Mouse (Mus musculus) forebrain, embryonic 10.5 days (tissue): ENCODE data around the gene Sec23b. TPM values are rescaled to one million over a fixed set of nuclear protein-coding genes. Genes with fewer than 3 reads are reported as not detected.

Experiments used
- DNase-seq: peaks from one replicate; pipeline ENCODE4 v3.0.0-alpha.2; 2017; ENCODE audit warnings: low spot score; ENCODE audit errors: extremely low spot score
- H3K27ac ChIP-seq: fragments of 300-500 bp; sonication (generic); 2 replicates; pipeline ENCODE4 v1.5.1; 2016; ENCODE audit warnings: mild to moderate bottlenecking
- H3K27me3 ChIP-seq: fragments of 300-500 bp; sonication (generic); 2 replicates; pipeline ENCODE4 v1.6.1; 2016; ENCODE audit warnings: mild to moderate bottlenecking; ENCODE audit not compliant: poor library complexity, severe bottlenecking
- H3K36me3 ChIP-seq: fragments of 300-500 bp; sonication (generic); replicated peaks from 2 replicates; pipeline ENCODE4 v1.6.1; 2016; ENCODE audit warnings: mild to moderate bottlenecking, moderate library complexity
- H3K4me1 ChIP-seq: fragments of 300-500 bp; sonication (generic); 2 replicates; pipeline ENCODE4 v1.6.1; 2016
- H3K4me3 ChIP-seq: fragments of 300-500 bp; sonication (generic); 2 replicates; pipeline ENCODE4 v1.5.1; 2016; ENCODE audit warnings: mild to moderate bottlenecking, moderate library complexity
- H3K9me3 ChIP-seq: fragments of 300-500 bp; sonication (generic); 2 replicates; pipeline ENCODE4 v1.6.1; 2016; ENCODE audit warnings: mild to moderate bottlenecking, moderate library complexity
- WGBS: fragments of 180-500 bp; shearing (Covaris S2); methylation state at CpG from one replicate; pipeline ENCODE4 v1.1.7; 2016; 5-methylcytosine and 5-hydroxymethylcytosine counted together
- microRNA-seq: library from miRNA; unstranded; fragments of <30 nt; microRNA quantifications from one replicate; pipeline ENCODE4, GENCODE M21; 2017
- polyA plus RNA-seq: library from polyadenylated mRNA; unstranded; fragments of >200 nt; fragmentation: Nextera tagmentation; extraction: Ambion mirVana; gene quantifications from 2 replicates; pipeline ENCODE4 v1.2.1, GENCODE M21; 2016

Gene Sec23b
- polyA plus RNA-seq, 1 experiment from 2014 or later: 124 TPM

DNA sequence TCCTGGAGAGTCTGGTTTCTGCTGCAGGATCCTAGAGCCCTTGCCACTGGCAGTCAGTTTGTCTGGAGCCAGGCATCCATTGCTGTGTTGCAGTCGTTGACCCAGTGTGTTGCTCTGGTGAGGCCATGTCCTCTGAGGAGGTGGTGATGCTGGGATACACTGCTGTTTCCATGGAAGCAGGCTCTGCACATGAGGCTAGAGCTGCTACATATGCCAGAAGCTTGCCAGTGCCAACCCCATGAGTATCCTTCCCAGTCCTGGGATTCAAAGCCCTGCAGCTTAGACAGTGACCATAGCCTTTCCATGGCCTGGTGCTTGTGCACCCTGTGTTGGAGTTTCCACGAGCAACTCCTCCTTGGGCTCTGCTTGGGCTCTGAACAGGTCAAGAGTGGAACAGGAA, 77.5 kb downstream of the Sec23b start:
- no peak for DNase-seq
- H3K4me3 ChIP-seq: no peak overlapping the region
- H3K9me3 ChIP-seq: peaks cover 2% of the 10 kb centered on the region; the same call in 1 of the 2 replicates
- 87% methylated on average over 2 of the region's 2 CpGs for WGBS
- H3K36me3 ChIP-seq: peaks cover 6% of the 10 kb centered on the region; the same call in 1 of the 2 replicates
- no peak overlapping the region for H3K27ac ChIP-seq
- H3K27me3 ChIP-seq: no peaks in the 10 kb centered on the region
- 0 out of 2 replicates have a peak, but pooled peaks cover 3% of the 10 kb centered on the region for H3K4me1 ChIP-seq

DNA sequence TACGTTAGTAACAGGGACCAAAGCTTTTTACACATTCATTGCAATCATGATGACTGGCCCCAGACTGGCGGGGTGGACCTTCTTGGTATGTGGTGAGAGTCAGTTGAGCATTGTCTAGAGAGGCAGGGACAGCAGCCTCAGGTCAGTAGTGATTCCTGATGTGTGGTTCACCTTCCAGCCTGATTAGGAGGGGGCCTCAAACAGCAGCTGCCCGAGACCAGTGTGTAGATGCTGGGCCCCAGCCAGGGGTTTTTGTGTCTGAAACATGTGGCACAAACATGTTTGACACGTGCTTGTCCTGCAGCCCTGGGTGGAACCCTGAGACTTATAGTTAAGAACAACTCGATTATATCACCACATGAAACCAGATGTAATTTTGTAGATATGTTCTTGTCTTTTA, 78.2 kb downstream of the Sec23b start:
- Histone ChIP-seq H3K27ac (no peak overlapping the region), H3K4me1 (0 out of 2 replicates have a peak, but pooled peaks cover 3% of the 10 kb centered on the region), H3K36me3 (peaks cover 6% of the 10 kb centered on the region; the same call in 1 of the 2 replicates), H3K27me3 (no peaks in the 10 kb centered on the region), H3K9me3 (peaks cover 2% of the 10 kb centered on the region; the same call in 1 of the 2 replicates), H3K4me3 (no peak overlapping the region)
- no peak for DNase-seq
- WGBS: 80% methylated on average over 5 of the region's 5 CpGs

DNA sequence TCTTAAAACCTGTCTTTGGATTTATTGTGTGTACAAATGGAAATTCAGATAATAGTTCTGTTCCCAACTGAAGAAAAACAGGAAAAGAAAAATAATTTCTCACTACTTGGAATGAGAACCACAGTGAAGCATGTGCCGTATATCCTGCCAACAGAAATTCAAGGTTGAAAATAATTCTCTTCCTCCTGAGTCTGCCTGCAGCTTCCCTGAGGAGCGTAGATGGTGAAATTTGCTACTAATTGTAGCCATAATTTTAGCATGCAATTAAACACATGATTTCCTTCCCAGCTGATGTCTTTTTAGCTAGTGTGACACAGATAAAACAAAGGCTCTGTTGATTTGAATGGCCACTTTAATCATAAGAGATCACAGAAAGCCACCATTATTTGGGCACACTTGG, 78.7 kb downstream of the Sec23b start:
- WGBS: 93% methylated on average over 2 of the region's 2 CpGs
- H3K36me3 ChIP-seq: peaks cover 6% of the 10 kb centered on the region; the same call in 1 of the 2 replicates

DNA sequence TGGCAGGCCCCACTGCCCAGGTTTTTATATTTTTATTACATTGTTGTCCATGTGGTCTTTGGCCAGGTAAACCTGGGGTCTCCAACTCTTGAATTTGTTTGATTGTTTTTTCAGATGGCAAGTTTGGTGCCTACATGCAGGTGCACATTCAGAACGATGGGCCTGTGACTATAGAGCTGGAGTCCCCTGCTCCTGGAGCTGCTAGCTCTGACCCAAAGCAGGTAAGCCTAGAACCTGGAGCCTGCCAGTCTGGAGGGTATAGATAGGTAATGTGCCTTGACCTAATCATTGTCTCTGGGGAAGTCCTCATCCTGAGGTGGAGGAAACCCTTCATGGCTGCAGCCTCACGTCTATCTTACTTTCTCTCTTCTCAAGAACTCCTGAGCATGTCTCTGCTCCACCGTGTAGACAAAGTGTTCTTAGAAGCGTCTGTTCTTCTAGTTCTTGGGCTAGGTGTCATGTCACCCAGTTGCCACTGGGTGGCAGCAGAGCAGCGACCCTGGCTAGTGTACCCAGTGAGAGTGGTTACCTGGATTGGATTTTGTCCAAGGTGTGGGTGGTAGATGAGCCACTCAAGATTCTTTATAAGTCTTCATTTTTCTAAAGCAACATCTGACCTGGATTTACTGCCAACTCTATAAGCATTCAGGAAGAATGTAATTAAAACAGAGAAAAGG, 79.8 kb downstream of the Sec23b start:
- 26% methylated on average over 5 of the region's 5 CpGs for WGBS
- Histone ChIP-seq H3K9me3 (peaks cover 2% of the 10 kb centered on the region; the same call in 1 of the 2 replicates), H3K4me1 (peaks cover 3% of the 10 kb centered on the region; the same call in 1 of the 2 replicates), H3K4me3 (no peak overlapping the region), H3K27ac (no peak overlapping the region), H3K27me3 (no peaks in the 10 kb centered on the region), H3K36me3 (peaks cover 6% of the 10 kb centered on the region; the same call in 1 of the 2 replicates)
- peak; percentile 38 for DNase-seq

More for the DNA sequence above, 78.7 kb downstream of the Sec23b start:
- no peak overlapping the region for H3K27ac ChIP-seq
- H3K27me3 ChIP-seq: no peaks in the 10 kb centered on the region
- no peak overlapping the region for H3K4me3 ChIP-seq
- H3K4me1 ChIP-seq: 0 out of 2 replicates have a peak, but pooled peaks cover 3% of the 10 kb centered on the region
- peaks cover 2% of the 10 kb centered on the region; the same call in 1 of the 2 replicates for H3K9me3 ChIP-seq
- no peak for DNase-seq

DNA sequence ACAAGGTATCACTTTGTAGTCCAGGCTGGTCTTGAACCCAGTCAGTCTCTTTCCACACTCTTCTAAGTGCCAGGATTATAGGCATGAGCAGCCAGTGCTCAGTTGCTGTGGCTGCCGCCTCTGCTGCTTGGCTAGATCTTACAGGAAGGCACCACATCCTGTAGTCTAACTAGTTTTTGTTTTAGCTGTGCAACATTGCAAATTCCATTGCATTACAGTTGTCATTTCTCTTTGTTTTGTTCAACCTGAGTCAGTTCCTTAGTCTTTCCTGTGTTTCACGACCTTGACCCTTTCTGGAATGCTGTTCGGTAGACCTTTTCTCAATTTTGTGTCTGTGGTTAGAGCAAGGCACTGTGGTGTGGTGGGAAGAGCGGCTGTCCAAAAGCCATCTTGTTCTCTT, 81.2 kb downstream of the Sec23b start:
- Histone ChIP-seq H3K27me3 (no peaks in the 10 kb centered on the region), H3K27ac (no peak overlapping the region), H3K4me3 (no peak overlapping the region), H3K36me3 (peaks cover 5% of the 10 kb centered on the region; the same call in 1 of the 2 replicates), H3K9me3 (peaks cover 1% of the 10 kb centered on the region; the same call in 1 of the 2 replicates), H3K4me1 (peaks cover 3% of the 10 kb centered on the region; the same call in 1 of the 2 replicates)
- WGBS: 86% methylated on average over 4 of the region's 4 CpGs
- no peak for DNase-seq

DNA sequence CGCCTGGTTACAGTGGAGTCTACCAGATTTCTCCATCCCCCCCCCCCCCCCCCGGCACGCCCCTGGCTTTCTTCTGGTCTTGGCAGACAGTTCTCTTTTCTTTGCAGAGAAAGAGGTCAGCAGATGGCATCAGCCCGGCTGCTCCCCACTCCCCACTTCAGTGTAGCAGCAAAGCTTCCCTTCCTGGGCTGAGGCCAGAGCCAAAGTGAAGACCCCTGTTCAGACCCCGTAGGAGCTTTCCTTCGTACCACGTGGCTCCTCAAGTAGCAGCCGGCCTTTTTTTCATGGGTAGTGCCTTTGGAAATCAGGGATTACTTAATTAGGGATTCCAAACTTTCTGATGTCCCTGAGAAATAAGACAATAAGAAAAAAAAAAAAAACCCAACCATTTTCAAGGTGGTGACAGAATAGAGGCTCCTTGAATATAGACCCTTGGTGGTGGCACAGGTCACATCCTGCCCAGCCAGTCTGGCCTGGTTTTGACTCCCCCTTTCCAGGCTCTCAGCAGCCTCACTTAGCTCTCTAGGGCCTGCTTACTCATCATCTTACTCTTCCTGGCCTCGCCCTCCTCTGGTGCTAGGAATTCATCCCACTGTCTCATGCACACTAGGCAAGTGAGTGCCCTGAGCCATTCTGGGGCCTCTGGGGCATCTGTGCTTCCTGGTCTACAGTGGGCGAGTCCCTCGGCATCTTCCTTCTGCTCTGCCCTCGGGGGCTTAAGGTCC, 81.8 kb downstream of the Sec23b start:
- no peak overlapping the region for H3K4me3 ChIP-seq
- 84% methylated on average over 12 of the region's 12 CpGs for WGBS
- no peaks in the 10 kb centered on the region for H3K36me3 ChIP-seq
- no peak for DNase-seq
- H3K27me3 ChIP-seq: no peaks in the 10 kb centered on the region
- H3K9me3 ChIP-seq: no peaks in the 10 kb centered on the region
- peaks cover 3% of the 10 kb centered on the region; the same call in 1 of the 2 replicates for H3K4me1 ChIP-seq
- no peak overlapping the region for H3K27ac ChIP-seq

DNA sequence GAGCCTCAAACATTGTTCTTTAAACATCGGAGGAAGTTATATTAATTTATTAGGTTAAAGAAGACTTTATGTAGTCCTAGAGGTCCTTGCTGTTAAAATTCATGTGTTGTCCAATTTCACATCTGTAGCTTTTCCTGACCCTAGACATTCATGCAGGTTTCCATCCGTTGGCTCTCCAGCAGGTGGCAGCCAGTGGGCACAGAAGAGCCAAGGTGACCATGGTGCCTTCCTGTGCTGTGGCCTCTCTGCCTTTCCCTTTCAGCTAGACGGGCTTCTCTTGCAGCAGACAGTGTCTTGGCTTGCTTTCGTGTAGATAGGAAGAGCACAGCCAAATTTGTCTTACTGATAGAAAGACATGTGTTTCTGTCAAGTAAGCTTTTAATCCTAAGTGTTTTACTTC, 82.7 kb downstream of the Sec23b start:
- Histone ChIP-seq H3K4me3 (no peak overlapping the region), H3K36me3 (no peaks in the 10 kb centered on the region), H3K27me3 (no peaks in the 10 kb centered on the region), H3K27ac (no peak overlapping the region), H3K9me3 (no peaks in the 10 kb centered on the region), H3K4me1 (peaks cover 3% of the 10 kb centered on the region)
- no peak for DNase-seq
- 82% methylated on average over 4 of the region's 4 CpGs for WGBS

DNA sequence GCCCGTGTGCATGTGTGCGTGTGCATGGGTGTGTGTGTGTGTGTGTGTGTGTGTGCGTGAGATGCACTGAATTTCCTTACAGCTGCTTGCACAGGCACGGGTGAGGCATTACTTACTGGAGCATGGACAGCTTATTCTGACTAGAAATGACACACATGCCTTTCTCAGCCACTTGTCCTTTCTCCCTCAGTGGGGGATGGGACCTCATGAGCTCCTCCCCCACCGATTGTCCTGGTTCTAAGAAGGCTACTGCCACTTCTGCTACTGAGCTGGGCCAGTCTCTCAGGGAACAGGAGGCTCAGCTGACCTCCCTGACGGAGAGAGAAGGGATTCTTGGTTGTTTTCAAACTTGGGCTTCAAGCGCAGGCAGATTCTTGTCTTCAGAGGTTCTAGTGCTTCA, 84.1 kb downstream of the Sec23b start:
- no peak overlapping the region for H3K27ac ChIP-seq
- H3K4me3 ChIP-seq: no peak overlapping the region
- 84% methylated on average over 7 of the region's 7 CpGs for WGBS
- no peaks in the 10 kb centered on the region for H3K36me3 ChIP-seq
- DNase-seq: no peak
- peaks cover 3% of the 10 kb centered on the region for H3K4me1 ChIP-seq
- H3K27me3 ChIP-seq: no peaks in the 10 kb centered on the region
- no peaks in the 10 kb centered on the region for H3K9me3 ChIP-seq

Small RNA genes lying within 50 kb of the gene (microRNA-seq; reads per million reads assigned to microRNA genes)
- gene Gm24823: not detected

Other genes with a start within 250 kb of the Sec23b start
- 0.20 and 0.36 TPM in 2 replicates for gene Ovol2, start 224.1 kb upstream of the Sec23b start, polyA plus RNA-seq
- 64.7 and 65.7 TPM in 2 replicates for gene Kat14, start 187.2 kb upstream of the Sec23b start, polyA plus RNA-seq
- gene Pet117, start 187.2 kb upstream of the Sec23b start, polyA plus RNA-seq: 0.81 TPM in 1 of 2 replicates, not detected in the other
- gene Dzank1, start 28.8 kb upstream of the Sec23b start, polyA plus RNA-seq: 2.1 and 2.8 TPM in 2 replicates
- gene Polr3f, start 28.5 kb upstream of the Sec23b start, polyA plus RNA-seq: 35.1 and 36.1 TPM in 2 replicates
- gene Rbbp9, start 5.4 kb upstream of the Sec23b start, polyA plus RNA-seq: 60.7 and 63.3 TPM in 2 replicates
- gene Smim26, start 37.8 kb downstream of the Sec23b start, polyA plus RNA-seq: 31.2 and 31.5 TPM in 2 replicates
- gene Dtd1, start 43.7 kb downstream of the Sec23b start, polyA plus RNA-seq: 37.7 and 40.4 TPM in 2 replicates